Mouse (Mus musculus): ENCODE data around the gene Vamp2. TPM values are rescaled to one million over a fixed set of nuclear protein-coding genes. Genes with fewer than 3 reads are reported as not detected.

The Vamp2 gene
- polyA plus RNA-seq, 1 experiment from 2014 or later = 50.3 TPM

GRCm38 (mm10) chr11:69135361-69135760 is 47.1 kb downstream of the Vamp2 start:
- no peak overlapping the region for H3K9ac ChIP-seq (ENCODE audit: low read depth, low read length)
- ATAC-seq = no peak
- WGBS = 93% methylated on average over 5 of the region's 6 CpGs

More at GRCm38 (mm10) chr11:69135361-69135760, 47.1 kb downstream of the Vamp2 start:
- H3K4me1 ChIP-seq (replicated peaks; ENCODE audit: control insufficient read depth, insufficient read depth, low read length) = peaks cover 7% of the 10 kb centered on the region; the same call in 1 of the 2 replicates
- H3K4me2 ChIP-seq (replicated peaks; ENCODE audit: low read depth) = no peak overlapping the region
- no peaks in the 10 kb centered on the region for H3K36me3 ChIP-seq (ENCODE audit: control insufficient read depth, insufficient read depth)
- no peak overlapping the region for H3K27ac ChIP-seq (ENCODE audit: low read depth, low read length)
- TF ChIP-seq CTCF (IDR thresholded peaks at IDR 0.05; ENCODE audit: low read depth) = no peak
- no peaks in the 10 kb centered on the region for H3K27me3 ChIP-seq (replicated peaks; ENCODE audit: control insufficient read depth, insufficient read depth, low read length)
- no peaks in the 10 kb centered on the region for H3K9me3 ChIP-seq (ENCODE audit: control insufficient read depth)
- H3K4me3 ChIP-seq (ENCODE audit: low read depth, low read length) = no peak overlapping the region

Other genes starting within 250 kb of the Vamp2 start
- gene Ndel1, start 216.6 kb upstream of the Vamp2 start, polyA plus RNA-seq (2015; fragmentation: Nextera tagmentation; extraction: Ambion mirVana) = 63.6 and 67.6 TPM in 2 replicates
- gene Rnf222, start 199.9 kb upstream of the Vamp2 start, polyA plus RNA-seq (2015; fragmentation: Nextera tagmentation; extraction: Ambion mirVana) = 0.04 and 0.13 TPM in 2 replicates
- gene Rpl26, start 186.9 kb upstream of the Vamp2 start, polyA plus RNA-seq (2015; fragmentation: Nextera tagmentation; extraction: Ambion mirVana) = 623 and 626 TPM in 2 replicates
- gene Odf4, start 161.4 kb upstream of the Vamp2 start, polyA plus RNA-seq (2015; fragmentation: Nextera tagmentation; extraction: Ambion mirVana) = not detected in 2 replicates
- 2.6 and 3.4 TPM in 2 replicates for gene Arhgef15, start 131.0 kb upstream of the Vamp2 start, polyA plus RNA-seq (2015; fragmentation: Nextera tagmentation; extraction: Ambion mirVana)
- gene Slc25a35, start 120.4 kb upstream of the Vamp2 start, polyA plus RNA-seq (2015; fragmentation: Nextera tagmentation; extraction: Ambion mirVana) = 1.9 and 2.3 TPM in 2 replicates
- 13.6 and 16.5 TPM in 2 replicates for gene Rangrf, start 113.3 kb upstream of the Vamp2 start, polyA plus RNA-seq (2015; fragmentation: Nextera tagmentation; extraction: Ambion mirVana)
- gene Pfas, start 80.0 kb upstream of the Vamp2 start, polyA plus RNA-seq (2015; fragmentation: Nextera tagmentation; extraction: Ambion mirVana) = 6.4 and 7.2 TPM in 2 replicates
- gene Ctc1, start 72.6 kb upstream of the Vamp2 start, polyA plus RNA-seq (2015; fragmentation: Nextera tagmentation; extraction: Ambion mirVana) = 9.4 and 10.7 TPM in 2 replicates
- 24.3 and 26.2 TPM in 2 replicates for gene Aurkb, start 42.8 kb upstream of the Vamp2 start, polyA plus RNA-seq (2015; fragmentation: Nextera tagmentation; extraction: Ambion mirVana)
- gene Borcs6, start 28.8 kb upstream of the Vamp2 start, polyA plus RNA-seq (2015; fragmentation: Nextera tagmentation; extraction: Ambion mirVana) = 13.4 and 13.8 TPM in 2 replicates
- 14.5 TPM in 2 replicates for gene Tmem107, start 17.7 kb upstream of the Vamp2 start, polyA plus RNA-seq (2015; fragmentation: Nextera tagmentation; extraction: Ambion mirVana)
- gene Per1, start 6.7 kb downstream of the Vamp2 start, polyA plus RNA-seq (2015; fragmentation: Nextera tagmentation; extraction: Ambion mirVana) = 7.2 and 11.3 TPM in 2 replicates
- gene Hes7, start 31.9 kb downstream of the Vamp2 start, polyA plus RNA-seq (2015; fragmentation: Nextera tagmentation; extraction: Ambion mirVana) = 0.21 and 0.37 TPM in 2 replicates
- 0.12 and 0.37 TPM in 2 replicates for gene 9130213A22Rik, start 34.1 kb downstream of the Vamp2 start, polyA plus RNA-seq (2015; fragmentation: Nextera tagmentation; extraction: Ambion mirVana)
- gene Aloxe3, start 37.4 kb downstream of the Vamp2 start, polyA plus RNA-seq (2015; fragmentation: Nextera tagmentation; extraction: Ambion mirVana) = 0.31 and 0.82 TPM in 2 replicates
- gene Alox12b, start 68.5 kb downstream of the Vamp2 start, polyA plus RNA-seq (2015; fragmentation: Nextera tagmentation; extraction: Ambion mirVana) = 0.08 and 0.13 TPM in 2 replicates
- not detected in 2 replicates for gene Alox8, start 109.4 kb downstream of the Vamp2 start, polyA plus RNA-seq (2015; fragmentation: Nextera tagmentation; extraction: Ambion mirVana)
- 0.03 TPM in 1 of 2 replicates, not detected in the other for gene Gucy2e, start 148.5 kb downstream of the Vamp2 start, polyA plus RNA-seq (2015; fragmentation: Nextera tagmentation; extraction: Ambion mirVana)
- gene Cntrob, start 235.3 kb downstream of the Vamp2 start, polyA plus RNA-seq (2015; fragmentation: Nextera tagmentation; extraction: Ambion mirVana) = 7.4 and 7.9 TPM in 2 replicates
- gene Trappc1, start 235.5 kb downstream of the Vamp2 start, polyA plus RNA-seq (2015; fragmentation: Nextera tagmentation; extraction: Ambion mirVana) = 173 and 182 TPM in 2 replicates
- 1.3 and 1.4 TPM in 2 replicates for gene Kcnab3, start 237.8 kb downstream of the Vamp2 start, polyA plus RNA-seq (2015; fragmentation: Nextera tagmentation; extraction: Ambion mirVana)

Data from intestine, postnatal 0 days (tissue).